Mouse (Mus musculus) neural tube, embryonic 11.5 days (tissue): Measurements from ENCODE around the gene Edaradd. TPM values are rescaled to one million over a fixed set of nuclear protein-coding genes. Genes with fewer than 3 reads are reported as not detected.

ENCODE experiments used
- ATAC-seq: fragments of 200-750 bp; cut with Nextera tagmentation; 2 replicates; pipeline ENCODE4 v1.8.0; 2017; ENCODE audit warnings: moderate number of reproducible peaks, mild to moderate bottlenecking, moderate TSS enrichment, moderate library complexity; ENCODE audit not compliant: insufficient read depth, low FRiP score, low TSS enrichment
- DNase-seq: peaks from one replicate; pipeline ENCODE4 v3.0.0-alpha.2; 2015; ENCODE audit warnings: low spot score
- H3K27ac ChIP-seq: fragments of 300-500 bp; sonication (generic); 2 replicates; pipeline ENCODE4 v1.5.1; 2014; ENCODE audit warnings: low read depth, mild to moderate bottlenecking, low read length
- H3K27me3 ChIP-seq: fragments of 300-500 bp; sonication (generic); 2 replicates; pipeline ENCODE4 v1.6.1; 2014; ENCODE audit warnings: mild to moderate bottlenecking, low read length, mixed read lengths; ENCODE audit not compliant: control insufficient read depth, insufficient read depth
- H3K36me3 ChIP-seq: fragments of 300-500 bp; sonication (generic); 2 replicates; pipeline ENCODE4 v1.6.1; 2014; ENCODE audit warnings: mild to moderate bottlenecking, low read length, moderate library complexity, mixed read lengths; ENCODE audit not compliant: control insufficient read depth, insufficient read depth
- H3K4me1 ChIP-seq: fragments of 300-500 bp; sonication (generic); 2 replicates; pipeline ENCODE4 v1.6.1; 2014; ENCODE audit warnings: low read length, mixed read lengths; ENCODE audit not compliant: control insufficient read depth, insufficient read depth
- H3K4me2 ChIP-seq: fragments of 300-500 bp; sonication (generic); 2 replicates; pipeline ENCODE4 v1.6.1; 2014; ENCODE audit warnings: low read depth, mild to moderate bottlenecking, moderate library complexity
- H3K4me3 ChIP-seq: fragments of 300-500 bp; sonication (generic); 2 replicates; pipeline ENCODE4 v1.5.1; 2014; ENCODE audit warnings: low read depth, low read length
- H3K9ac ChIP-seq: fragments of 300-500 bp; sonication (generic); 2 replicates; pipeline ENCODE4 v1.6.1; 2014; ENCODE audit warnings: mild to moderate bottlenecking, low read length
- H3K9me3 ChIP-seq: fragments of 300-500 bp; sonication (generic); 2 replicates; pipeline ENCODE4 v1.6.1; 2016; ENCODE audit warnings: low read length; ENCODE audit not compliant: control insufficient read depth
- WGBS: fragments of 180-500 bp; shearing (Covaris S2); extraction: QIAGEN DNeasy Blood & Tissue Kit; methylation state at CpG from one replicate; pipeline ENCODE4 v1.1.7; 2014; 5-methylcytosine and 5-hydroxymethylcytosine counted together
- polyA plus RNA-seq: library from polyadenylated mRNA; unstranded; fragments of >200 nt; fragmentation: Nextera tagmentation; extraction: Ambion mirVana; gene quantifications from 2 replicates; pipeline ENCODE4 v1.2.1, GENCODE M21; 2014

The Edaradd gene
- polyA plus RNA-seq, 1 experiment from 2014 or later: 1.0 TPM

- Histone ChIP-seq H3K27me3 (no peaks in the 10 kb centered on the region), H3K4me1 (no peaks in the 10 kb centered on the region), H3K27ac (peak overlapping the region; percentile 15; the same call in 1 of the 2 replicates), H3K9ac (no peak overlapping the region), H3K9me3 (no peaks in the 10 kb centered on the region), H3K4me2 (no peak overlapping the region), H3K36me3 (no peaks in the 10 kb centered on the region), H3K4me3 (no peak overlapping the region)
- DNase-seq (peak; percentile 60), ATAC-seq (peak; percentile 86)
- WGBS: 22% methylated on average over 11 of the region's 11 CpGs
Observed at GRCm38 (mm10) chr13:12503238-12503751, 16.9 kb downstream of the Edaradd start.

GRCm38 (mm10) chr13:12502665-12503237 lies 17.5 kb downstream of the Edaradd start:
- Histone ChIP-seq H3K27ac (peak overlapping the region; percentile 15; the same call in 1 of the 2 replicates), H3K36me3 (no peaks in the 10 kb centered on the region), H3K9ac (no peak overlapping the region), H3K4me2 (no peak overlapping the region), H3K4me3 (no peak overlapping the region), H3K9me3 (no peaks in the 10 kb centered on the region), H3K4me1 (no peaks in the 10 kb centered on the region), H3K27me3 (no peaks in the 10 kb centered on the region)
- WGBS: 39% methylated on average over 4 of the region's 4 CpGs
- ATAC-seq (peak; percentile 8), DNase-seq (no peak)

- Histone ChIP-seq H3K27me3 (no peaks in the 10 kb centered on the region), H3K4me3 (no peak overlapping the region)
- 87% methylated on average over 7 of the region's 7 CpGs for WGBS
Observed at GRCm38 (mm10) chr13:12499107-12499506, 21.1 kb downstream of the Edaradd start.

GRCm38 (mm10) chr13:12497809-12498208 lies 22.4 kb downstream of the Edaradd start:
- H3K27me3 ChIP-seq: no peaks in the 10 kb centered on the region
- H3K4me2 ChIP-seq: no peak overlapping the region
- 56% methylated on average over 8 of the region's 8 CpGs for WGBS
- H3K36me3 ChIP-seq: no peaks in the 10 kb centered on the region
- no peak overlapping the region for H3K9ac ChIP-seq
- no peak overlapping the region for H3K27ac ChIP-seq
- no peaks in the 10 kb centered on the region for H3K4me1 ChIP-seq
- no peaks in the 10 kb centered on the region for H3K9me3 ChIP-seq
- H3K4me3 ChIP-seq: no peak overlapping the region
- DNase-seq (no peak), ATAC-seq (no peak)

More at GRCm38 (mm10) chr13:12499107-12499506, 21.1 kb downstream of the Edaradd start:
- Histone ChIP-seq H3K4me2 (no peak overlapping the region), H3K4me1 (no peaks in the 10 kb centered on the region), H3K27ac (no peak overlapping the region), H3K36me3 (no peaks in the 10 kb centered on the region), H3K9ac (no peak overlapping the region), H3K9me3 (no peaks in the 10 kb centered on the region)
- no peak for ATAC-seq
- no peak for DNase-seq

- Histone ChIP-seq H3K36me3 (no peaks in the 10 kb centered on the region), H3K27ac (no peak overlapping the region), H3K9ac (no peak overlapping the region), H3K4me1 (no peaks in the 10 kb centered on the region), H3K27me3 (no peaks in the 10 kb centered on the region), H3K4me2 (no peak overlapping the region), H3K9me3 (no peaks in the 10 kb centered on the region), H3K4me3 (no peak overlapping the region)
- no peak for ATAC-seq
- DNase-seq: no peak
- WGBS: 83% methylated on average over 9 of the region's 9 CpGs
Observed at GRCm38 (mm10) chr13:12494750-12495149, 25.5 kb downstream of the Edaradd start.

- DNase-seq (no peak), ATAC-seq (no peak)
- no peak overlapping the region for H3K9ac ChIP-seq
- no peak overlapping the region for H3K27ac ChIP-seq
- H3K4me3 ChIP-seq: no peak overlapping the region
- H3K27me3 ChIP-seq: no peaks in the 10 kb centered on the region
- no peaks in the 10 kb centered on the region for H3K36me3 ChIP-seq
- no peaks in the 10 kb centered on the region for H3K9me3 ChIP-seq
- 96% methylated on average over 3 of the region's 3 CpGs for WGBS
- no peaks in the 10 kb centered on the region for H3K4me1 ChIP-seq
- H3K4me2 ChIP-seq: no peak overlapping the region
Observed at GRCm38 (mm10) chr13:12492515-12492914, 27.7 kb downstream of the Edaradd start.

- no peak for DNase-seq
- Histone ChIP-seq H3K4me2 (no peak overlapping the region), H3K27ac (no peak overlapping the region)
Observed at GRCm38 (mm10) chr13:12485640-12486039, 34.6 kb downstream of the Edaradd start.

GRCm38 (mm10) chr13:12485197-12485596 lies 35.0 kb downstream of the Edaradd start:
- H3K9me3 ChIP-seq: no peaks in the 10 kb centered on the region
- no peaks in the 10 kb centered on the region for H3K36me3 ChIP-seq
- 98% methylated on average over 2 of the region's 2 CpGs for WGBS
- H3K4me1 ChIP-seq: no peaks in the 10 kb centered on the region
- no peak overlapping the region for H3K4me2 ChIP-seq
- H3K27ac ChIP-seq: no peak overlapping the region
- no peak overlapping the region for H3K4me3 ChIP-seq
- ATAC-seq: no peak
- H3K9ac ChIP-seq: no peak overlapping the region
- no peak for DNase-seq
- H3K27me3 ChIP-seq: no peaks in the 10 kb centered on the region

More at GRCm38 (mm10) chr13:12485640-12486039, 34.6 kb downstream of the Edaradd start:
- no peaks in the 10 kb centered on the region for H3K27me3 ChIP-seq
- no peaks in the 10 kb centered on the region for H3K9me3 ChIP-seq
- H3K9ac ChIP-seq: no peak overlapping the region
- H3K4me3 ChIP-seq: no peak overlapping the region
- no peak for ATAC-seq
- H3K36me3 ChIP-seq: no peaks in the 10 kb centered on the region
- 88% methylated on average over 7 of the region's 7 CpGs for WGBS
- H3K4me1 ChIP-seq: no peaks in the 10 kb centered on the region

GRCm38 (mm10) chr13:12479802-12480201 lies 40.4 kb downstream of the Edaradd start:
- no peak overlapping the region for H3K27ac ChIP-seq
- WGBS: 78% methylated on average over 6 of the region's 6 CpGs
- no peak for ATAC-seq
- no peaks in the 10 kb centered on the region for H3K4me1 ChIP-seq
- H3K9me3 ChIP-seq: no peaks in the 10 kb centered on the region
- H3K9ac ChIP-seq: no peak overlapping the region
- H3K4me3 ChIP-seq: no peak overlapping the region
- H3K4me2 ChIP-seq: no peak overlapping the region
- H3K36me3 ChIP-seq: no peaks in the 10 kb centered on the region
- no peak for DNase-seq
- no peaks in the 10 kb centered on the region for H3K27me3 ChIP-seq
